Mouse (Mus musculus) frontal cortex, adult 2 months (tissue): ENCODE measurements at regions not wholly inside any gene's neighbourhood (a gene's known extent, or its start where the extent isn't known, plus 50 kb on each side); places are given as distances from the start of the nearest gene placed in this dataset.

Source experiments
- DNase-seq, 2 experiments: peaks; one replicate each; pipeline ENCODE4 v3.0.0; 2022; ENCODE audit warnings: low spot score in 1 of 2; ENCODE audit errors: extremely low spot score in 1 of 2

- DNase-seq, result no peak
Observed at GRCm38 (mm10) chr11:19144506-19144905, 125.7 kb upstream of the Meis1 start.

DNA sequence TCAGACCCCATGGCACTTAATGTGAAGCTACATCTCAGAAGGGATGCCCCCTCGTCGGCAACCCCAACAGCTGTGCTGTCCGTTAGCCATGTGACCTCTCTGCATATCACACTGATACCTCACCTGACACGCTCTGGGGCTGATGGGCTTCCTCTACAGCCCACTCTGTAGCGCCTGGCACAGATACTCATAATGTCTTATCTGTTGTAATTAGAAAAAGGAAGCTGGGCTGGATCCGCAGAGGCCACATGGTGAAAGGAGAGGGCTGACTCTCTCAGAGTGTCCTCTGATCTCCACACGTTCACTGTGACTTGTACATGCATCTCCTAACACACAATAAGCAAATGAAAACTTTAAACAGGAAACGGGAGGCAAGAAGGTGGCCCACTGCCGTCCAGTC, 126.5 kb upstream of the Meis1 start:
- no peak for DNase-seq

DNA sequence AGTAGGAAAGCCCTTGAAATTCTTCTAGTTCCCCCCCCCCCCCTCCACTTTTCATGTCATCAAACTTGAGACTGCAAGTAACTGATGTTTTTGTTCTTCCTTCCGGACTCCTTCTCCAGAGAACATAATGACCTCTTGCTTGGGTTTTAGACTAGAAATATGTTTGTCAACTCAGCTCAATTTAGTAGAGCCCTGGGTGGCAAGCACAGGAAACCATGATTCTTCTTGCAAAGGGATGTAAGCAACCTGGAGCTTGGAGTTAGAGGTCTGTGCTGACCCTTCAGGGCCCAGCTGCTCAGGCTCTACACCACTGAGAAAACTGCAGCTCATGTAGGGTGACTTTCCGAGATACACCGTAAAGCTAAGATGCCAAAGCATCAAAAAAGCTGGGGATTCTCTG, 127.2 kb upstream of the Meis1 start:
- no peak for DNase-seq

GRCm38 (mm10) chr11:19151026-19151425, 132.2 kb upstream of the Meis1 start:
- no peak for DNase-seq

DNA sequence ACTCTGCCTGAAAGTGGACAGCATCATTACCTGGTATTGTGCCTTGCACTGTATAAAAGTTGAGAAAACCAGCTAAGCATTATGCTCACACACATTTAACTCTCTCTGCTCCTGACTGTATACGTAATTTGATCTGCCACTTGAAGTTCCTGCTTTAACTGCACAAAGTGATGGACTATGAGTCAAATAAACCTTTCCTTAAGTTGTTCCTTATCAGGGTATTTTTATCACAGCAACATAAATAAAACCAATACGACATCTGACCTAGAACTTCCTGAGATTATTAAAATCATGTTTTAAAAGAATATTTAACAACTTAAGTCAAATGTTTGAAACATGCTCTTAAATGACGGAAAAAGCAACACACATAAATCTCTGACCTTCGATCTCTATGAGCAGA, 134.9 kb upstream of the Meis1 start:
- no peak for DNase-seq

GRCm38 (mm10) chr11:19154813-19155616, 136.2 kb upstream of the Meis1 start:
- no peak for DNase-seq

DNA sequence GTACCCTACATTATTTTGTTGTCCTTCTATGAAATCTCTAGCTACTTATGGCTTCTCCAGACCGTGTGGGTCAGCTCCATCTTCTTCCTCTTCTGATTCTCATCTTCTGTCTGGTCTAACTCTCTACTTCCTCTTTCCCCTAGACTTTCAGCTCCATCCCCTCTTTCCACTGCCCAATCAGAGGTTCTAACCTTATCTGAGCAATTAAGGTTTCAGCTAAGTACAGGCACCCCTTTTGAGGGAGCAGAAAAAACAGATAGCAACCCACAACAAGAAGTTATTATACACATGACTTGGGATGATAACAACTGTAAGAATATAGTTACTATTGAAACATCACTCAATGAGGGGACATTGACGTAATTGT, 136.8 kb upstream of the Meis1 start:
- DNase-seq, result no peak

- no peak for DNase-seq
Observed at GRCm38 (mm10) chr11:19160227-19160626, 141.4 kb upstream of the Meis1 start.

DNA sequence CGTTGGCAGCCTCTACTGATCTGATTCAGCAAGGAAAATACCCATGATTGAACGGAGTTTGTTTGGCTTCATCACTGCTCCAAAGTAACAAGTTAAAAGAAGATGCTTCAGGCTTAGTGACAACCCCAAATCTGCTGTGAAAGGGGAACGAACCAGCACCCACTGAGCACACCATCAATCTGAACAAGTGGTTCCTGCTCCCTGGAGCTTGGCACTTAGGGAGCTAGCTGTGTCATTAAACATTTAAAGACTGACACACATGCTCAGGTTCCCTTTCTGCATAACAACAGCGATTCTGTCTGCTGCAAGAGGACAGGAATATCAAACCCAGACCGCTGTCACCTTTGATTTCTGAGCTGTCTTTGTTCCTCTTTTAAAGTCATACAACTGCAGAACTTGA, 141.9 kb upstream of the Meis1 start:
- no peak for DNase-seq

- DNase-seq, result no peak
Observed at GRCm38 (mm10) chr11:19170938-19171337, 152.2 kb upstream of the Meis1 start.

DNA sequence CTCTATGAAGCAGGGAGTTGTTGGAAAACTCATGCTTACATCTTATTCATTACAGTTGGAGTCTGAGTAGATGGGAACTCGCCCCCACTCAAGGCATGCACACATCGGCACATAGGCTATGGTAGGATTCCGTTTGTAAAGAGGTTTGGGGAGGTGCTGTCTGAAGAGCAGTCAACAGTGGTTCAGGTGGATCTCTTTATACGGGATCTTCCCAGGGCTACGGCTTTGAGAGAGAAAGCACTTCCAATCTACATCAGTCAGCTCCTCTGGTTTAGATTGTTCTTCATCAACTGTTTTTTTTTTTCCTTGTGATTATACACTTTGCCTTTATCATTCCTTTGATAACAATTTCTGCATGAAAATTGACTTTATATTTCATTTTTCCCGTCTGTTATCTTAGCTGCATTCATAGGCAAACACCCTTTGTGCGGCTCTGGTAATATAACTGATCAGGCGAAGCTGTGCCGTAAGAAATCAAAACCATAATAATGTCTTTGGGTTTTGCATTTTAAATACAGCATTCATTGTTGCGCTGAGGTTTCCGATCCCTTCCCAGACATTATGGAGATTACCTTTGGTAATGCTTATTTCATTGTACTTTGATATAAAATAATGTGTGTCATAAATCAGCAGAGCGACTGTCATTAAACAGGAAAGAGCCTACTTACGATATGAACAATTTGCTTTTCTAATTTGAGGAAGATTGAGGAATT, 155.7 kb upstream of the Meis1 start:
- no peak for DNase-seq

DNA sequence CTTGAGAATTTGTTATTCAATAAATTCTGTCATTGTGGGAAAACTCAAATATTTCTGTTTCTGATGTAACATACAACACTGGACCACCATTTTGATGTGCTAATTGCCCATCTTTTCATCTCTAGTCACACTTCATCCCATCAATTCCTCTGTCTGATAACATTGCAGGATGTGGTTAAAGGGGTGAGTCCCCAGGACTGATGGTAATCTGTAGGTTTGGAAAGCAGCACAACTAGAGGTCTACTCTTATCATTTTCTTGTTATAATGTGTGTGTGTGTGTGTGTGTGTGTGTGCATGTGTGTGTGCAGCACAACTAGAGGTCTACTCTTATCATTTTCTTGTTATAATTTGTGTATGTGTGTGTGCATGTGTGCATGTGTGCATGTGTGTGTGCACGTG, 160.5 kb upstream of the Meis1 start:
- no peak for DNase-seq

GRCm38 (mm10) chr11:19189778-19190177, 171.0 kb upstream of the Meis1 start:
- DNase-seq, result no peak

- DNase-seq, result no peak
Observed at GRCm38 (mm10) chr11:19194464-19194863, 175.7 kb upstream of the Meis1 start.

DNA sequence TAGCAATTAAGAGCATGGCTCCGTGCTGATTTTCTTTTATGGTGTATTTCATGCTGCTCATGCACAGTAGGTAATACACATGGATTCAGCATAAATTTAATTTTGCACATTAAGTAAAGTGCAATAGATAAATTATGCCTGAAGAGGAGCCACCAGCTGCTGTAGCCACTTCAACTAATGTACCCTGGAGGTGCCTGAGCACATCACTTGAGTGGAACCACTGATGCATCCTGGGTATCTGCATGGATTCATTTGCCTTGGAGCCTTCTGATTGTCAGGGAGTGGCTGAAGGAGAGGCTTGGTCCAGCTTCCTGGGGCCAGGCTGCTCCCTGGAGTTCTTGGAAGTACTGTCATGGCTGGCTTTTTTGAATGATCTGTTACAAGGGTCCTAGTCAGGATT, 179.0 kb upstream of the Meis1 start:
- no peak for DNase-seq

DNA sequence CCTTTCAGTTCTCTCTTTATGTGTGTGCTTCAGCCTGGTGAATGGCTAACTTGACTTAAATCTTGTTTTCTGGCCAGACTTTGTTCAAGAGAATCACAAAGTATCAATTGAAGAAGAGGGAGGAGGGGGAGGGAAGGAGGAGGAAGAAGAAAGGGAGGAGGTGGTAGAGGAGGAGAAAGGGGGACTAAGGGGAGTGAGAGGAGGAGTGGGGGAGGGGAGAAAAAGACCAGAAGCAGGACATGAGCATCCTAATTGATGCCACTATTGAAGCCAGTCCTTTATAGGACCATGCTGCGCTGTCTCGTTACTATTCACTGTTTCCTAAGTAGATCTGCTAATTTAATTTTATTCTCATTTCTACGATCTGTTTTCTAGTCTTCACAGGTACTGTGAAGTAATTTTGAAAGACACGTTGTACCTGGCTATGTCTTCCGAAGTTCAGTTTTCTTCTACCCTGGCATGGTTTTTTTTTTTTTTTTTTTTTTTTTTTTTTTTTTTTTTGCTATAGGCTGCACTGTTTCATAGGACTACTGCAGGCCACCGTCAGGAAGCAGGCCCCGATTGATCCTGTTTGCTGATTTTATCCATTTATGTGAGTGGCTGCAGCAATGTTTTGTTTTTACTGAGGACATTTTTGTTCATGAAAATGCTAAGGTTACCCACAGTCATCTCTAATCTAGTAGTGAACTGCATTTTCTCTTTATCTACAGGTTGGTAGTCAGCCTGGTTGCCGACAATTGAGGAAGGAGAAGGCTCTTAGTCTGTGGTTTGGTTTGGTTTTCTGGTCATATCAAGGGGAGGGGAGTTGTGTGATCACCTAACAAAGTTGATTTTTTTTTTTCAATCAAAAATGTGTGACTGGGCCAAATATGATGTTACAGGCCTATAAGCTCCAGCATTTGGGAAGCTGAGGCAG, 184.1 kb upstream of the Meis1 start:
- no peak for DNase-seq

GRCm38 (mm10) chr11:19203518-19203900, 184.7 kb upstream of the Meis1 start:
- no peak for DNase-seq

DNA sequence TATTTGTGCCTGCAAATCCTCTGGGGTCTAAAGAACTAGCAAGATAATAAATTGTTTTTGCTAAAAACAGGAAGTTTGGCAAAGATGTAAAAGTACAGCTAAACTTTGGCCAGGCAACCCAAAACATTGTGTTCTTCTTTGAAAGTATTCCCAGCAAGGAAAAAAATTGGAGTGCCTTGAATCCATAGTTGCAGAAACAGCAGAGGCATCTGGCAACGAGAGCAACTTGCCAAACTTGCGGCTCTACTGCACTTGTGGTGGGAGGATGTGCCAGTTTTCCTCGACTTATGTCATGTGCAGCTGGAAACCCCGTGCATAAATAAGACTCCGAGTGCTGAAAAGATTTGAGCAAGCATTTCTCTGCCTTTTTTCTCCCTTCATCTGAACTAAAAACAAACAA, 185.2 kb upstream of the Meis1 start:
- peak; percentile 65 to 75 for DNase-seq

DNA sequence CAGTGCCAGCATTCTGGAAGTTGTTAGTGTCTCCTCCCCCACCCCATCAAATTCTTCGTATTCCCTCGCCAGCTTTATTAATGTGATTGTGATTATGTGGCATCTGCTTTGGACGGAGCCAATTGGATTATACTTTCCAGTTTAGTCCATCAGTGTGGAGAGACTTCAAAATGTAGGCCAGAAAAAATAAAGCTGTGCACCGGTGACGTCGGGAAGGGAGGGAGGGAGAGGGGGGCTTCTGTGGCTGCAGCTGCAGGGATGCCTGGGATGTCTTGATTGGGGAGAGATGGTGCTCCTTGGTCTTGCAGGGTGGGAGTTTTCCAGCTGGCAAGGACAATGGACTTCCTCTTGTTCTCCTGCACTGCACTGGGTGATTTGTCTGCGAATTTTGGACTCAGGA, 185.7 kb upstream of the Meis1 start:
- no peak for DNase-seq

GRCm38 (mm10) chr11:19205174-19205573, 186.4 kb upstream of the Meis1 start:
- no peak for DNase-seq

DNA sequence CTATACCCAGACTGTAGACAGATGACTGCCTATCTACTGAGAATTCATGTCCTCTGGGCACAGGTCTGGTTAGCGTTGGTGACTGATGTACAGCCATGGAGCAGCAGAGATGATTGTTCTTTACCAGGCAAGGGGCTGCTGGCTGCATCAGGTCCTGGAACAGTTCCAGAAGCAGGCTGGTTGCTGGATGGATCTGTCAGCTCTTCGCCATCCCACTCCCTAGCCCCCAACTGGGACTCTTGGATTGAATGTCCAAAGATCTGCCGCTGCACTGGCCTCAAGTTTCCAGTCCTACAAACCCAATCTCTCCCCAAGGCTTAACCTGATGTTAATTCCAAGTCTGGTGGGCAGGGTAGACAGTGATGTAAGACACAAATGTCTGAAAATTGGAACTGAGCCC, 200.7 kb upstream of the Meis1 start:
- no peak for DNase-seq
